Mouse (Mus musculus): ENCODE measurements at regions not wholly inside any gene's neighbourhood (a gene's known extent, or its start where the extent isn't known, plus 50 kb on each side); places are given as distances from the start of the nearest gene placed in this dataset.

GRCm38 (mm10) chr2:105510816-105511215, 111.7 kb upstream of the Rcn1 start:
- ATAC-seq (no peak), DNase-seq (no peak)
- TF ChIP-seq CTCF (IDR thresholded peaks at IDR 0.05; ENCODE audit: low read depth) (no peak), EP300 (IDR thresholded peaks at IDR 0.05; ENCODE audit: low read depth) (no peak)
- no peaks in the 10 kb centered on the region for H3K27me3 ChIP-seq (ENCODE audit: insufficient read depth, low read length)
- no peaks in the 10 kb centered on the region for H3K36me3 ChIP-seq (replicated peaks; ENCODE audit: insufficient read depth, low read length)
- no peaks in the 10 kb centered on the region for H3K9me3 ChIP-seq (ENCODE audit: low read length)
- no peak overlapping the region for H3K4me3 ChIP-seq (ENCODE audit: low read depth, low read length)
- 78% methylated on average over 4 of the region's 4 CpGs for WGBS (ENCODE audit: insufficient replicate concordance)
- H3K4me1 ChIP-seq (ENCODE audit: insufficient read depth): no peaks in the 10 kb centered on the region
- H3K27ac ChIP-seq (ENCODE audit: low read depth): no peak overlapping the region
- H3K4me2 ChIP-seq (ENCODE audit: low read depth, low read length): no peak overlapping the region
- H3K9ac ChIP-seq (replicated peaks): no peak overlapping the region

GRCm38 (mm10) chr2:105511690-105512089, 112.6 kb upstream of the Rcn1 start:
- H3K36me3 ChIP-seq (replicated peaks; ENCODE audit: insufficient read depth, low read length): no peaks in the 10 kb centered on the region
- no peaks in the 10 kb centered on the region for H3K4me1 ChIP-seq (ENCODE audit: insufficient read depth)
- H3K9ac ChIP-seq (replicated peaks): no peak overlapping the region
- no peak overlapping the region for H3K4me3 ChIP-seq (ENCODE audit: low read depth, low read length)
- TF ChIP-seq EP300 (IDR thresholded peaks at IDR 0.05; ENCODE audit: low read depth): no peak
- TF ChIP-seq CTCF (IDR thresholded peaks at IDR 0.05; ENCODE audit: low read depth): no peak
- H3K4me2 ChIP-seq (ENCODE audit: low read depth, low read length): no peak overlapping the region
- H3K27me3 ChIP-seq (ENCODE audit: insufficient read depth, low read length): no peaks in the 10 kb centered on the region
- H3K27ac ChIP-seq (ENCODE audit: low read depth): no peak overlapping the region
- 83% methylated on average over 4 of the region's 4 CpGs for WGBS (ENCODE audit: insufficient replicate concordance)
- DNase-seq: no peak
- no peaks in the 10 kb centered on the region for H3K9me3 ChIP-seq (ENCODE audit: low read length)
- no peak for ATAC-seq

- H3K4me3 ChIP-seq (ENCODE audit: low read depth, low read length): no peak overlapping the region
- WGBS (ENCODE audit: insufficient replicate concordance): 58% methylated on average over 1 of the region's 1 CpGs
Observed at GRCm38 (mm10) chr2:105514226-105514625, 115.1 kb upstream of the Rcn1 start.

GRCm38 (mm10) chr2:105514881-105515280, 115.8 kb upstream of the Rcn1 start:
- WGBS (ENCODE audit: insufficient replicate concordance): 67% methylated on average over 3 of the region's 3 CpGs
- no peak for DNase-seq
- no peaks in the 10 kb centered on the region for H3K9me3 ChIP-seq (ENCODE audit: low read length)

More at GRCm38 (mm10) chr2:105514226-105514625, 115.1 kb upstream of the Rcn1 start:
- Histone ChIP-seq H3K9ac (replicated peaks) (no peak overlapping the region), H3K4me2 (ENCODE audit: low read depth, low read length) (no peak overlapping the region), H3K27me3 (ENCODE audit: insufficient read depth, low read length) (no peaks in the 10 kb centered on the region), H3K4me1 (ENCODE audit: insufficient read depth) (no peaks in the 10 kb centered on the region), H3K9me3 (ENCODE audit: low read length) (no peaks in the 10 kb centered on the region), H3K27ac (ENCODE audit: low read depth) (no peak overlapping the region), H3K36me3 (replicated peaks; ENCODE audit: insufficient read depth, low read length) (no peaks in the 10 kb centered on the region)
- no peak for TF ChIP-seq CTCF (IDR thresholded peaks at IDR 0.05; ENCODE audit: low read depth)
- no peak for DNase-seq
- ATAC-seq: no peak

GRCm38 (mm10) chr2:105515326-105515725, 116.2 kb upstream of the Rcn1 start:
- H3K4me1 ChIP-seq (ENCODE audit: insufficient read depth): no peaks in the 10 kb centered on the region
- no peaks in the 10 kb centered on the region for H3K27me3 ChIP-seq (ENCODE audit: insufficient read depth, low read length)
- H3K4me3 ChIP-seq (ENCODE audit: low read depth, low read length): no peak overlapping the region
- 81% methylated on average over 3 of the region's 3 CpGs for WGBS (ENCODE audit: insufficient replicate concordance)
- H3K9ac ChIP-seq (replicated peaks): no peak overlapping the region
- no peak overlapping the region for H3K27ac ChIP-seq (ENCODE audit: low read depth)
- H3K36me3 ChIP-seq (replicated peaks; ENCODE audit: insufficient read depth, low read length): no peaks in the 10 kb centered on the region
- ATAC-seq (no peak), DNase-seq (no peak)
- no peaks in the 10 kb centered on the region for H3K9me3 ChIP-seq (ENCODE audit: low read length)
- H3K4me2 ChIP-seq (ENCODE audit: low read depth, low read length): no peak overlapping the region
- TF ChIP-seq EP300 (IDR thresholded peaks at IDR 0.05; ENCODE audit: low read depth) (no peak), CTCF (IDR thresholded peaks at IDR 0.05; ENCODE audit: low read depth) (no peak)

More at GRCm38 (mm10) chr2:105514881-105515280, 115.8 kb upstream of the Rcn1 start:
- H3K4me1 ChIP-seq (ENCODE audit: insufficient read depth): no peaks in the 10 kb centered on the region
- no peak overlapping the region for H3K4me2 ChIP-seq (ENCODE audit: low read depth, low read length)
- no peak for ATAC-seq
- H3K27ac ChIP-seq (ENCODE audit: low read depth): no peak overlapping the region
- TF ChIP-seq CTCF (IDR thresholded peaks at IDR 0.05; ENCODE audit: low read depth) (no peak), EP300 (IDR thresholded peaks at IDR 0.05; ENCODE audit: low read depth) (no peak)
- H3K9ac ChIP-seq (replicated peaks): no peak overlapping the region
- H3K27me3 ChIP-seq (ENCODE audit: insufficient read depth, low read length): no peaks in the 10 kb centered on the region
- no peaks in the 10 kb centered on the region for H3K36me3 ChIP-seq (replicated peaks; ENCODE audit: insufficient read depth, low read length)
- no peak overlapping the region for H3K4me3 ChIP-seq (ENCODE audit: low read depth, low read length)

- Histone ChIP-seq H3K9me3 (ENCODE audit: low read length) (no peaks in the 10 kb centered on the region), H3K36me3 (replicated peaks; ENCODE audit: insufficient read depth, low read length) (no peaks in the 10 kb centered on the region), H3K27me3 (ENCODE audit: insufficient read depth, low read length) (no peaks in the 10 kb centered on the region), H3K4me3 (ENCODE audit: low read depth, low read length) (no peak overlapping the region), H3K9ac (replicated peaks) (no peak overlapping the region), H3K4me1 (ENCODE audit: insufficient read depth) (no peaks in the 10 kb centered on the region), H3K4me2 (ENCODE audit: low read depth, low read length) (no peak overlapping the region), H3K27ac (ENCODE audit: low read depth) (no peak overlapping the region)
- DNase-seq: no peak
- 65% methylated on average over 6 of the region's 6 CpGs for WGBS (ENCODE audit: insufficient replicate concordance)
- no peak for ATAC-seq
- TF ChIP-seq CTCF (IDR thresholded peaks at IDR 0.05; ENCODE audit: low read depth): no peak
- no peak for TF ChIP-seq EP300 (IDR thresholded peaks at IDR 0.05; ENCODE audit: low read depth)
Observed at GRCm38 (mm10) chr2:105516267-105517133, 117.4 kb upstream of the Rcn1 start.
